Mouse (Mus musculus) retina, embryonic 14.5 days (tissue): ENCODE results near the gene Spo11.

Source experiments
- DNase-seq: peaks from one replicate; pipeline ENCODE4 v3.0.0-alpha.2; 2015; ENCODE audit warnings: low spot score

Gene Spo11

DNA sequence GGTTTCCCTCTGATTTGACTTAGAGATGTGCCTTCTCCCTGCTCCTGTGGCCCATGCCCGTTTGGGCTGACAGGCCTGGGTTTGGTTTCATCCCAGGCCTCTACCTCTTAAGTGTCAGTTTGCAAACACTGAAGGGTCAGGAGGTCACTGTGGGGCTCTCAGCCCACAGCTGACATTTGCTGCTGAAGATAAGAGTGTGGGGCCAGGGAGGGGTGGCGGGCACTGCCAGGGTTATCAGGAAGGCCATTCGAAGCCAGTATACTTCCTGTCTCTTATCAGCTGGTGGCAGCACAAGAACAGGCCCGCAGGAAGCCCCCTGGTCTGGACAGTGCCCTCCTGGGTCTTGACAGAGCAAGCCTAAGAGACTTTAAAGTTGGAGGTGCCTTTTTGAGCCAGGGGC, 57.5 kb downstream of the Spo11 start:
- no peak for DNase-seq

DNA sequence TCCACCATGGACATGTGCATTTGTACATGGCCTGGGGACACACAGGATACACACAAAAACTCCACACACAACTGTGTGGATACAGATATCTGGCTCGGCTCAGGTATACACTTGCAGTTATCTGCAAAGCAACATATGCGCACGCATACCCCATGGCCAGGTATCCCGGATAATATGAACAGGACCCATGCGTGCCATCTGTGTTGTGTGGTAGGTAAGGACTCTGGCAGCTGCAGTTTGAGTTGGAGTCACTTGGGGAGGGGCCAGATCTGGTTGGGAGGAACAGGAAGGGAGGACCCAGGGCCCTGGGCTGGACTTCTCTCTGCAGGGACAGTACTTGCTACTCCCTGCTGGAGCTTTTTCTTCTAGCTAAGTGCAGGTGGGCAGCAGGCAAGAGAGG, 58.2 kb downstream of the Spo11 start:
- DNase-seq, result no peak

GRCm38 (mm10) chr2:173036055-173036454, 58.6 kb downstream of the Spo11 start:
- DNase-seq, result no peak

- no peak for DNase-seq
Observed at GRCm38 (mm10) chr2:173036611-173037010, 59.1 kb downstream of the Spo11 start.

GRCm38 (mm10) chr2:173037347-173037746, 59.8 kb downstream of the Spo11 start:
- DNase-seq, result no peak

DNA sequence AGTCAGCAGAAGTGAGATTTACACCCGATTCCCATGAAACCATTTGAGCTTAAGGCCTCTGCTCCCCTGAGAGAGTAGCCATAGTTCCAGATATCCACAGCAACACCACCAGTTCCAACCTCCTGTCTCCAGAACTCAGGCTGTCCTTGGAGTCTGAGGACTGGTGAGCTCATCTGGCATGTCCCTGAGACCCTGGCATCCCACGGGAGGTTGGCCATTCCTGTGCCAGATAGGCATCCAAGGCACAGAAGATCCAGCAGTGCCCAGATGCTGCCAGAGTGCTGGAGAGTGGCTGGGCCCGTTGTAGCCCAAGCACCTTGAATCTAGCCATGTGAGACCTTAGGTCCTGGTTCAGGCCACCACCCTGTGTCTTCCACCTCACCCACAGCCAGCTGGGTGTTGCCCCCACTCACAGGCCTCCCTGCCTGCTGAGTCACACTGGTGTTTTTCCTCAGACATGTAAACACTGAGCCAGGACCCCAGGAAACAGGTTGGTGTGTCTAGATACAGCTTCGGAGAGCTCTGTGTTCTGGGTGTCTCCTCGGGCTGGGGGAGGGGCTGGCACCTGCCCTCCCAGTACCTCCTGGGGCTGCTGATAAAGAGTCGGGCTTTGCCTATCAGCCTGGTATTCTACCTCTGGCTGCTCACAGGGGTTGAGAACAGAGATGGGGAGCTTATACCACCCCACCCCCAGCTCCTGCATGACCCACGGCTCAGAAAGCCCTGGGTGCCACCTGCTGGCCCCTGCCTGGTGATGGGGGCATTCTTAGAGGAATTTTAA, 60.5 kb downstream of the Spo11 start:
- no peak for DNase-seq

- no peak for DNase-seq
Observed at GRCm38 (mm10) chr2:173039041-173039440, 61.5 kb downstream of the Spo11 start.

DNA sequence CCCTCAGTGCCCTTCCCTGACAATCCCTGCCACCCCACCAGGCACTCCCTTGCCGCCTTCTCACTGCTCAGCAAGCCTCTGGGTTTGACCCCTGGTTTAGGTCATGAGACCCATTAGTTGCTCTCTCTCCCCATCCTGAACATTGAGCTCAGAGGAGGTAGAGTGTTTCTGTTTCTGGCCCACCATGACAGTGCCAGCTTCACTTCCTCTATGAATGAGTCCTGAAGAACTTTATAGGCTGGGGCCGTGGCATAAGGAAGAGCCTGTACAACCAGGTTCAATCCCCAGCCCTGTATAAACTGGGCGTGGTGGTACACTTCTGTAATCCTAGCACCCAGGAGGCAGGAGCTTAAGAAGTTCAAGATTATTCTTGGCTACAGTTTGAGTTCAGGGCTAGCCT, 63.3 kb downstream of the Spo11 start:
- no peak for DNase-seq

DNA sequence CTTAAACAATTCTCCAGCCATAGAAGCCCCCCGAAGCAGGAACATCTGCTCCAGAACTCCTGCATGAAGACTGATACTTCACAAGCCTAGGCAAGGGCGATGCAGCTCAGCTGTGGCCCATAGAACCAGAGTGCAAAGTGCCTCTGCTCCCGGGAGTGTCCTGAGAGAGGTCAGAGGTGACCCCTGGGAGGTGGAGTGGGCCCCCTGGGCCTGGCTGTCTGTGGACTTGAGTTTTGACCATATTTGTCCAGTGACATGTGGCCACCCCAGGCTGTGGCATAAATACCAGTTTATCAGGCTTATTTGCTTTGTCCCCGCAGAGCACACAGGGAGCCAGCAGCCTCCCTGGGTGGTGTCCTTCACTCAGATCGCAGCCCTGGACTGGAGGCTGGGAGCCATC, 63.7 kb downstream of the Spo11 start:
- DNase-seq, result no peak

- no peak for DNase-seq
Observed at GRCm38 (mm10) chr2:173041893-173042292, 64.4 kb downstream of the Spo11 start.

- no peak for DNase-seq
Observed at GRCm38 (mm10) chr2:173042504-173043162, 65.1 kb downstream of the Spo11 start.
